9 mouse cellular contexts compared by ENCODE assay signal in the genomic region with DNA sequence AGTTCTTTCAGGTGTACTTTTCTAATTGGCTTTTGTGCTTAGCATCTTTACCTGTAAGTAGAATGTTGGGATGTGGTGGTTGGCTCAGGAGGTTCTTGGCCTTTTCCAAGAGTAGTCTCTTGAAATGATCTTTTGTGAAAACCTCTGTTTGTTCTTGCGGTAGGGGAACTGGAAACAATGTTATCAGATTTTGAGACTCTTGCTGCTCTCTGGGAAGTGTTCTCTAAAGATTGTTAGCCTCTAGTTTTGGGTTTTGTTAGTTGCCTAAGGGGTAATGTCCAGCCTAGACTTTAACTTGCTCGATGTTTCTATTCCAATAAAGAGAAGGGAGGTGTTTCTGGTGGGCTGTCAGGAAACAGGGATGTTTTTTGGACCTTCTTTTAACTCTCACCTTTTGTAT. TPM values are rescaled to one million over a fixed set of nuclear protein-coding genes. Genes with fewer than 3 reads are reported as not detected.
DNase-seq lines count a peak whose midpoint lies in the region; ATAC-seq and TF ChIP-seq lines count a peak whose summit lies in the region.
"Had no signal": no experiment of that assay in that cellular context is flagged by ENCODE, and none has a peak within 500 bp of the region (broad histone marks: within the 10 kb centered on the region; RNA-seq: fewer than 3 reads in every experiment).

No protein-coding gene starts in this region.

- peak overlapping the region; percentile 79 to 96; a peak in 3 of 4 replicates for H3K4me3 ChIP-seq in heart, embryonic 14.5 days (ENCODE audit: control insufficient read depth in 1 of 2, insufficient read depth in 1 of 2, low read depth in 1 of 2, low read length in 2 of 2)
- H3K4me3 ChIP-seq in ES-E14 (ENCODE audit: insufficient read depth in 1 of 2, low read depth in 1 of 2, low read length in 2 of 2, poor library complexity in 1 of 2, severe bottlenecking in 1 of 2), result peak overlapping the region; percentile 65 to 88
- peak overlapping the region; percentile 97 for H3K4me3 ChIP-seq in hindbrain, embryonic 11.5 days (ENCODE audit: low read depth, low read length)
- peak overlapping the region; percentile 90 for H3K4me3 ChIP-seq in liver, postnatal 0 days (ENCODE audit: low read depth, low read length)

- peaks cover 5 to 8% of the 10 kb centered on the region in 2 experiments for H3K4me1 ChIP-seq in heart, embryonic 14.5 days (ENCODE audit: control insufficient read depth in 2 of 2, insufficient read depth in 2 of 2, low read length in 2 of 2)
- H3K4me1 ChIP-seq in ES-E14 (ENCODE audit: control insufficient read depth in 2 of 2, insufficient read depth in 2 of 2, low read length in 2 of 2, poor library complexity in 1 of 2), result peaks cover 0 to 5% of the 10 kb centered on the region in 2 experiments; a peak in 1 of 4 replicates
- no peaks in the 10 kb centered on the region; the same call in 1 of the 2 replicates for H3K4me1 ChIP-seq in hindbrain, embryonic 11.5 days (replicated peaks; ENCODE audit: control insufficient read depth, insufficient read depth, low read length)
- peaks cover 23% of the 10 kb centered on the region for H3K4me1 ChIP-seq in liver, postnatal 0 days (ENCODE audit: insufficient read depth)

- no peak for ATAC-seq in heart, embryonic 14.5 days (ENCODE audit: insufficient number of reproducible peaks, insufficient read depth, low FRiP score, low read depth)
- ATAC-seq in hindbrain, embryonic 11.5 days (ENCODE audit: low FRiP score), result no peak
- ATAC-seq in liver, postnatal 0 days, result no peak

- TF ChIP-seq EP300 in liver, postnatal 0 days (IDR thresholded peaks at IDR 0.05; ENCODE audit: low read depth), result no peak

- peak overlapping the region; percentile 96 for H3K9ac ChIP-seq in heart, embryonic 14.5 days (ENCODE audit: low read length)
- H3K9ac ChIP-seq in ES-E14 (ENCODE audit: insufficient read depth, low read depth, low read length, poor library complexity, severe bottlenecking), result peak overlapping the region; percentile 10; the same call in 1 of the 2 replicates
- no peak overlapping the region for H3K9ac ChIP-seq in hindbrain, embryonic 11.5 days (ENCODE audit: low read depth, low read length)
- H3K9ac ChIP-seq in liver, postnatal 0 days (replicated peaks), result peak overlapping the region; percentile 85; the same call in 1 of the 2 replicates

- in situ Hi-C loops in ES-E14 (cut with MboI; ENCODE audit: low sequenced_read_pairs in 2 of 2, unreplicated experiment in 2 of 2), result no loop called here

- H3K36me3 ChIP-seq in heart, embryonic 14.5 days (ENCODE audit: control insufficient read depth, insufficient read depth, low read length), result no peaks in the 10 kb centered on the region
- no peaks in the 10 kb centered on the region for H3K36me3 ChIP-seq in ES-E14 (ENCODE audit: control insufficient read depth, insufficient read depth, low read length, poor library complexity, severe bottlenecking)
- no peaks in the 10 kb centered on the region for H3K36me3 ChIP-seq in hindbrain, embryonic 11.5 days (ENCODE audit: control insufficient read depth, insufficient read depth, low read length)
- no peaks in the 10 kb centered on the region for H3K36me3 ChIP-seq in liver, postnatal 0 days (replicated peaks; ENCODE audit: insufficient read depth, low read length)

- DNase-seq in heart, adult 11 months, result no peak
- DNase-seq in ES-E14 (ENCODE audit: low read depth, low spot score), result no peak
- no peak for DNase-seq in hindbrain, embryonic 11.5 days (ENCODE audit: low spot score)
- DNase-seq in liver, postnatal 0 days, result no peak
- no peak for DNase-seq in gastrocnemius, postnatal 10 days
- no peak for DNase-seq in urinary bladder, postnatal 14 days (ENCODE audit: low spot score)
- DNase-seq in gastrocnemius, postnatal 25 days, result no peak
- DNase-seq: kidney, postnatal 25 days had no signal

- H3K9me3 ChIP-seq in heart, embryonic 14.5 days (ENCODE audit: control insufficient read depth, low read length), result no peaks in the 10 kb centered on the region
- no peaks in the 10 kb centered on the region for H3K9me3 ChIP-seq in ES-E14 (ENCODE audit: control insufficient read depth, insufficient read depth, low read depth, low read length)
- no peaks in the 10 kb centered on the region for H3K9me3 ChIP-seq in hindbrain, embryonic 11.5 days (ENCODE audit: control insufficient read depth, low read length)
- H3K9me3 ChIP-seq in liver, postnatal 0 days (ENCODE audit: low read length), result no peaks in the 10 kb centered on the region

- H3K27ac ChIP-seq in heart, embryonic 14.5 days (replicated peaks in 1 of 2; ENCODE audit: control insufficient read depth in 1 of 2, insufficient read depth in 1 of 2, low read depth in 2 of 2, low read length in 2 of 2), result no peak overlapping the region
- no peak overlapping the region for H3K27ac ChIP-seq in ES-E14 (ENCODE audit: insufficient read depth, low read depth, low read length, poor library complexity, severe bottlenecking)
- H3K27ac ChIP-seq in hindbrain, embryonic 11.5 days (ENCODE audit: low read depth, low read length), result no peak overlapping the region
- peak overlapping the region; percentile 60 for H3K27ac ChIP-seq in liver, postnatal 0 days (ENCODE audit: low read depth)

- TF ChIP-seq CTCF in liver, postnatal 0 days (IDR thresholded peaks at IDR 0.05; ENCODE audit: low read depth), result no peak

- no peaks in the 10 kb centered on the region for H3K27me3 ChIP-seq in heart, embryonic 14.5 days (ENCODE audit: control insufficient read depth, insufficient read depth, low read length)
- no peaks in the 10 kb centered on the region for H3K27me3 ChIP-seq in hindbrain, embryonic 11.5 days (ENCODE audit: control insufficient read depth, insufficient read depth, low read length)
- no peaks in the 10 kb centered on the region for H3K27me3 ChIP-seq in liver, postnatal 0 days (ENCODE audit: insufficient read depth, low read length)

- H3K4me2 ChIP-seq in heart, embryonic 14.5 days (ENCODE audit: low read length), result peak overlapping the region; percentile 82
- peak overlapping the region; percentile 75; the same call in 1 of the 2 replicates for H3K4me2 ChIP-seq in hindbrain, embryonic 11.5 days (replicated peaks; ENCODE audit: low read depth, low read length)
- H3K4me2 ChIP-seq in liver, postnatal 0 days (ENCODE audit: low read depth, low read length), result peak overlapping the region; percentile 93

- 43% methylated on average over 2 of the region's 2 CpGs for WGBS in heart, embryonic 14.5 days
- 58% methylated on average over 2 of the region's 2 CpGs for WGBS in hindbrain, embryonic 11.5 days
- WGBS in liver, postnatal 0 days (ENCODE audit: insufficient replicate concordance), result 8% methylated on average over 2 of the region's 2 CpGs

TF ChIP-seq in ES-E14, 5 proteins besides CTCF, POLR2A, EP300 and RAD21:
- TF ChIP-seq ZNF384 (IDR thresholded peaks at IDR 0.05; ENCODE audit: low read depth, low read length) (no peak), HCFC1 (IDR thresholded peaks at IDR 0.05; ENCODE audit: borderline replicate concordance, insufficient read depth, low read length) (no peak), ZC3H11A (IDR thresholded peaks at IDR 0.05; ENCODE audit: borderline replicate concordance, low read depth, low read length) (no peak), MAFK (IDR thresholded peaks at IDR 0.05; ENCODE audit: insufficient read depth, low read depth, low read length) (no peak), CHD2 (IDR thresholded peaks at IDR 0.05; ENCODE audit: low read depth, low read length) (no peak)
TF ChIP-seq in ES-E14: peak in this region for 0.

RNA-seq across cellular contexts. Expression of gene Rabep1, which starts 1.5 kb away (rescaled TPM):
- 27.6 and 27.7 TPM in 2 replicates for polyA plus RNA-seq in heart, embryonic 14.5 days (2014; fragmentation: Nextera tagmentation; extraction: Ambion mirVana)
- total RNA-seq in ES-E14 (2012; rRNA removed), result 29.0 and 38.8 TPM in 2 replicates
- 43.0 and 48.6 TPM in 2 replicates for polyA plus RNA-seq in hindbrain, embryonic 11.5 days (2014; fragmentation: Nextera tagmentation; extraction: Ambion mirVana)
- polyA plus RNA-seq in liver, postnatal 0 days (2015; fragmentation: Nextera tagmentation; extraction: Ambion mirVana), result 18.3 and 18.5 TPM in 2 replicates
- total RNA-seq in gastrocnemius, postnatal 10 days (2021), result 10 to 100 TPM; 27.5 to 30.4 TPM
- total RNA-seq in gastrocnemius, postnatal 25 days (2021), result 10 to 100 TPM; 28.4 to 29.2 TPM

RNA-seq across cellular contexts. Expression of gene Scimp, which starts 33.6 kb away (rescaled TPM):
- 0.50 and 0.62 TPM in 2 replicates for polyA plus RNA-seq in heart, embryonic 14.5 days (2014; fragmentation: Nextera tagmentation; extraction: Ambion mirVana)
- total RNA-seq in ES-E14 (2012; rRNA removed), result not detected in 2 replicates
- polyA plus RNA-seq in hindbrain, embryonic 11.5 days (2014; fragmentation: Nextera tagmentation; extraction: Ambion mirVana), result 0.22 TPM in 1 of 2 replicates, not detected in the other
- 2.6 and 3.0 TPM in 2 replicates for polyA plus RNA-seq in liver, postnatal 0 days (2015; fragmentation: Nextera tagmentation; extraction: Ambion mirVana)
- not detected for total RNA-seq in gastrocnemius, postnatal 10 days (2021)
- not detected for total RNA-seq in gastrocnemius, postnatal 25 days (2021)
